Mouse (Mus musculus): ENCODE measurements at regions not wholly inside any gene's neighbourhood (a gene's known extent, or its start where the extent isn't known, plus 50 kb on each side); places are given as distances from the start of the nearest gene placed in this dataset.

- H3K27ac ChIP-seq (ENCODE audit: insufficient read depth, low read depth), result no peak overlapping the region
- no peak overlapping the region for H3K9ac ChIP-seq (ENCODE audit: insufficient read depth, low read depth)
- H3K9me3 ChIP-seq (replicated peaks; ENCODE audit: low read length), result no peaks in the 10 kb centered on the region
- H3K36me3 ChIP-seq (replicated peaks in 1 of 2; ENCODE audit: control insufficient read depth in 1 of 2, insufficient read depth in 1 of 2, low read length in 1 of 2), result no peaks in the 10 kb centered on the region
- H3K4me1 ChIP-seq (ENCODE audit: control insufficient read depth in 1 of 2, insufficient read depth in 2 of 2), result no peaks in the 10 kb centered on the region
- H3K4me2 ChIP-seq (ENCODE audit: insufficient read depth, low read depth, poor library complexity, severe bottlenecking), result no peak overlapping the region
- no peak overlapping the region for H3K4me3 ChIP-seq (replicated peaks in 1 of 3; ENCODE audit: low read depth in 2 of 3, low read length in 2 of 3, poor library complexity in 1 of 3)
- no peaks in the 10 kb centered on the region for H3K79me2 ChIP-seq (replicated peaks; ENCODE audit: control insufficient read depth, extremely low read depth, insufficient read depth, poor library complexity, severe bottlenecking)
- in situ Hi-C loops (cut with MboI; ENCODE audit: low pct_ligation_motif_present, low pct_unique_long_range_greater_than_20kb, low sequenced_read_pairs) (no loop called here), dilution Hi-C loops (cut with MboI; ENCODE audit: extremely low pct_ligation_motif_present, extremely low pct_unique_long_range_greater_than_20kb, low sequenced_read_pairs) (no loop called here)
- no peak for DNase-seq (ENCODE audit: extremely low read depth)
- no peak for TF ChIP-seq RAD21 (IDR thresholded peaks at IDR 0.05; ENCODE audit: low read depth, low read length)
- TF ChIP-seq SIN3A (IDR thresholded peaks at IDR 0.05; ENCODE audit: low read length), result no peak
- TF ChIP-seq MAZ (IDR thresholded peaks at IDR 0.05; ENCODE audit: low read depth, low read length), result no peak
- no peak for TF ChIP-seq PAX5 (IDR thresholded peaks at IDR 0.05; ENCODE audit: low read length)
- TF ChIP-seq JUN (IDR thresholded peaks at IDR 0.05; ENCODE audit: insufficient read depth, low read depth, low read length), result no peak
- TF ChIP-seq CHD1 (IDR thresholded peaks at IDR 0.05; ENCODE audit: low read depth, low read length), result no peak
- TF ChIP-seq MXI1 (IDR thresholded peaks at IDR 0.05; ENCODE audit: low read depth, low read length), result no peak
- no peak for TF ChIP-seq IRF4 (IDR thresholded peaks at IDR 0.05; ENCODE audit: low read depth, low read length)
- TF ChIP-seq ZC3H11A (IDR thresholded peaks at IDR 0.05; ENCODE audit: low read depth, low read length), result no peak
- no peak for TF ChIP-seq JUND (conservative IDR thresholded peaks at IDR 0.05; ENCODE audit: low read depth, low read length)
- TF ChIP-seq ZKSCAN1 (IDR thresholded peaks at IDR 0.05; ENCODE audit: borderline replicate concordance, low read depth, low read length), result no peak
- TF ChIP-seq POLR2A (IDR thresholded peaks at IDR 0.05; ENCODE audit: low read depth, low read length), result no peak
- TF ChIP-seq GABPA (IDR thresholded peaks at IDR 0.05; ENCODE audit: insufficient replicate concordance, low read depth, low read length), result no peak
- no peak for TF ChIP-seq ELF1 (IDR thresholded peaks at IDR 0.05; ENCODE audit: low read depth, low read length)
- TF ChIP-seq USF1 (IDR thresholded peaks at IDR 0.05; ENCODE audit: low read depth, low read length), result no peak
- no peak for TF ChIP-seq MAFK (IDR thresholded peaks at IDR 0.05; ENCODE audit: insufficient replicate concordance, low read length)
- TF ChIP-seq E2F4 (IDR thresholded peaks at IDR 0.05; ENCODE audit: insufficient replicate concordance, low read depth, low read length), result no peak
- no peak for TF ChIP-seq RCOR1 (conservative IDR thresholded peaks at IDR 0.05; ENCODE audit: low read depth, low read length)
- TF ChIP-seq EP300 (IDR thresholded peaks at IDR 0.05; ENCODE audit: low read length), result no peak
- TF ChIP-seq CHD2 (IDR thresholded peaks at IDR 0.05; ENCODE audit: low read length), result no peak
- H3K27me3 ChIP-seq (replicated peaks), result no peaks in the 10 kb centered on the region
Observed at GRCm38 (mm10) chr1:137650082-137650481, 525.4 kb downstream of the Ptprc start.

- Histone ChIP-seq H3K27ac (ENCODE audit: insufficient read depth, low read depth) (no peak overlapping the region), H3K4me2 (ENCODE audit: insufficient read depth, low read depth, poor library complexity, severe bottlenecking) (no peak overlapping the region), H3K4me3 (replicated peaks in 1 of 3; ENCODE audit: low read depth in 2 of 3, low read length in 2 of 3, poor library complexity in 1 of 3) (no peak overlapping the region), H3K36me3 (replicated peaks in 1 of 2; ENCODE audit: control insufficient read depth in 1 of 2, insufficient read depth in 1 of 2, low read length in 1 of 2) (no peaks in the 10 kb centered on the region), H3K79me2 (replicated peaks; ENCODE audit: control insufficient read depth, extremely low read depth, insufficient read depth, poor library complexity, severe bottlenecking) (no peaks in the 10 kb centered on the region), H3K9me3 (replicated peaks; ENCODE audit: low read length) (no peaks in the 10 kb centered on the region), H3K9ac (ENCODE audit: insufficient read depth, low read depth) (no peak overlapping the region), H3K4me1 (ENCODE audit: control insufficient read depth in 1 of 2, insufficient read depth in 2 of 2) (no peaks in the 10 kb centered on the region), H3K27me3 (replicated peaks) (no peaks in the 10 kb centered on the region)
- no peak for TF ChIP-seq TCF12 (IDR thresholded peaks at IDR 0.05; ENCODE audit: low read depth, low read length)
- no peak for TF ChIP-seq MAZ (IDR thresholded peaks at IDR 0.05; ENCODE audit: low read depth, low read length)
- TF ChIP-seq RAD21 (IDR thresholded peaks at IDR 0.05; ENCODE audit: low read depth, low read length), result no peak
- TF ChIP-seq ELF1 (IDR thresholded peaks at IDR 0.05; ENCODE audit: low read depth, low read length), result no peak
- TF ChIP-seq MAFK (IDR thresholded peaks at IDR 0.05; ENCODE audit: insufficient replicate concordance, low read length), result no peak
- no peak for TF ChIP-seq SMC3 (IDR thresholded peaks at IDR 0.05; ENCODE audit: low read depth, low read length)
- TF ChIP-seq POLR2A (IDR thresholded peaks at IDR 0.05; ENCODE audit: low read depth, low read length), result no peak
- TF ChIP-seq POLR2AphosphoS2 (IDR thresholded peaks at IDR 0.05; ENCODE audit: low read depth, low read length), result no peak
- TF ChIP-seq GABPA (IDR thresholded peaks at IDR 0.05; ENCODE audit: insufficient replicate concordance, low read depth, low read length), result no peak
- TF ChIP-seq ETS1 (conservative IDR thresholded peaks at IDR 0.05; ENCODE audit: low read depth, low read length), result no peak
- DNase-seq (ENCODE audit: extremely low read depth), result no peak
- dilution Hi-C loops (cut with MboI; ENCODE audit: extremely low pct_ligation_motif_present, extremely low pct_unique_long_range_greater_than_20kb, low sequenced_read_pairs), result no loop called here
- in situ Hi-C loops (cut with MboI; ENCODE audit: low pct_ligation_motif_present, low pct_unique_long_range_greater_than_20kb, low sequenced_read_pairs), result no loop called here
Observed at GRCm38 (mm10) chr1:137648832-137649231, 526.7 kb downstream of the Ptprc start.
